Mouse (Mus musculus) left cerebral cortex, adult 8-10 months (tissue): ENCODE measurements around the gene Dscaml1. TPM values are rescaled to one million over a fixed set of nuclear protein-coding genes. Genes with fewer than 3 reads are reported as not detected.

Experiments
- DNase-seq, 2 experiments: peaks; one replicate each; pipeline ENCODE4 v3.0.0; 2022; ENCODE audit warnings: low spot score in 2 of 2
- total RNA-seq, 4 experiments: library from RNA; stranded (reverse); gene quantifications; 2 replicates each; pipeline ENCODE4 v1.2.4; 2022

Dscaml1 gene
- total RNA-seq, 4 experiments from 2014 or later = 42.5 to 65.6 (median 47.0) TPM

GRCm38 (mm10) chr9:45569680-45570079 lies 143.3 kb downstream of the Dscaml1 start:
- no peak for DNase-seq

- no peak for DNase-seq
Measured at GRCm38 (mm10) chr9:45570346-45570745, 143.9 kb downstream of the Dscaml1 start.

GRCm38 (mm10) chr9:45572787-45573492 lies 146.5 kb downstream of the Dscaml1 start:
- no peak for DNase-seq

DNA sequence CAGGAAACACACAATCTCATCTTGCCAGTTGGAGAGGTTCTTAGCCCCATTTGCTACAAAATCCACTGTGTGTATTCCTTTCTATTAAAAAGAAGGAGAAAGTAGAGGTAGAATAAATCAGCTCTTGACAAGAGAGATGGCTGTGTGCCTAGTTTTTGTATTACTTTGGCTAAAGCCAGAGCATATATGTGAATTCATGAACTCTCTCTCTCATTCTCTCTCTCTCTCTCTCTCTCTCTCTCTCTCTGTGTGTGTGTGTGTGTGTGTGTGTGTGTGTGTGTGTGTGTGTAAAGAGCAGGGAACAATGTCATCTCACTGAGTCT lies 147.0 kb downstream of the Dscaml1 start:
- DNase-seq = no peak

- DNase-seq = no peak
Measured at GRCm38 (mm10) chr9:45574021-45574420, 147.6 kb downstream of the Dscaml1 start.

GRCm38 (mm10) chr9:45580069-45580795 lies 153.8 kb downstream of the Dscaml1 start:
- DNase-seq = no peak

DNA sequence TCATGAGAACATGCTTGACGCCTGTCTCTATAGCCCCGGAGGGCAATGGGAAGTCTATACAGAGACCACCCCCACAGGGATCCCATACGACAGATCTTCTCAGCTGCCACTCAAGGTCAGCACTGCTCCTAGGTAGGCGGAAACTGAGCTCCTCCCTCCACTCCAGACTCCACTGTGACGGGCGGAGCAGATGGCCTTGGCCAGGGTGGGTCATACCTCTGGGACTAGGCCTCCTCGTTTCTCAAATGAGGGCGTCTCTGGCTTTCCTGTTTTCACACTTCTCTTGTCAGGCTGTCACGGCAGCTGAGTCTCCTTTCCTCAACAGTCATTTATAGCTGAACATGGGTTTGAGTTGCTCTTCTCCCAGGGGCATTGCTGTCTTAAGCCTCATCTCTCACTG lies 160.0 kb downstream of the Dscaml1 start:
- no peak for DNase-seq

DNA sequence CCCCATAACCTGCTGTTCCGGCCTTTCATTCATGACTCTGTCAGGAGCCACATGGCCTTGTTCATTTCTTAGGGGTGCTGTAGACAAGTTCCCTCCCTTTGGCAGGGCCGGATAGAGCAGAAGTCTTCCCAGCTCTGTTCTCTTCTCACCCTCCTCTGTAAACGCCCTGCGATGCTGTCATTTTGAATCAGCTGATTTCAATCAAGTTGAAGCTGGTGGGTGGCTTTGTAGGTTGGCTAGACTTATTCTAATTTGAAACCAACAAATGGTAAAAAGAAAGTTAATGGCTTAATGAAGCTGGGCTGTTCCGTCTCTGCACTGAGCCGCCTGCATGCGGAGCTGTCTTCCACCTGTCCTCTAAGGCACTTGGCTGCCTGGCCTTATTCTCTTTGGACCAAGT lies 161.3 kb downstream of the Dscaml1 start:
- DNase-seq = no peak

DNA sequence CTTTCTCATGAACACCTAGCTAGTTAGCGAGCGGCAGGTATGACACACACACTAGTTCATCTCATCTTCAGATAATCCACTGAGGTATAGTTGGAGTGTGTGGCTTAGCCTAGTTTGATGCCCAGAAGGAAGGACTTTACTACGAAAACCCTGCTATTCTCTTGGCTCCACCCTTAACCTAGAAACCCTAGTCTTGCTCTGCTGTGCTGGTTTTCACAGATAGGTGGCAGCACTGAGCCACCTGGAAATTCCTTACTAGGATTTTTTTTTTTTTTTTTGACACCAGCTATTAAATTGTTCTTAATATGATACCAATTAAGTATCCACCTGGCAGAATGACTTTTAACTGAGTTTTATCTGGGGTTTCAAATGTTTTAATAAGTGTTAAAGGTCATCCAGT lies 163.4 kb downstream of the Dscaml1 start:
- DNase-seq = peak in 1 of 2 experiments; percentile 60

GRCm38 (mm10) chr9:45591061-45591460 lies 164.6 kb downstream of the Dscaml1 start:
- no peak for DNase-seq

GRCm38 (mm10) chr9:45592374-45592773 lies 165.9 kb downstream of the Dscaml1 start:
- peak in 1 of 2 experiments; percentile 58 for DNase-seq

DNA sequence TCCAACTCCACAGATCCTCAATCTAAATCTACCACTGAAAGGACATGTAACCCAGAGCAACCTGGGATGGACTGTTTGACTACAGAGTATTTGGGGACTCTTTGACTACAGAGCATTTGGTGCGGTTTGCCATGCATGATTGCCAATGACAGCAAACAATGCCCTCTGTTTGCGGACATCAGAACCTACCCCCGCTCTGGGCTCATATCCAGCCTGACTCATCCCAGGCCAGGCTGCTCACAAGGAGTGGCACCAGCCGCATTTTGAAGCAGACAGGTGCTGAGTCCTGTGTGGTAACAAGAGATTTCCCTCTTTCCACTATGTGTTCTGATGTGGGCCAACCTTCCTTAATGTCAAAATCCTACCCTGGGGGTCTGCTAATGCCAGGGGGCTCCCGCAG lies 171.7 kb downstream of the Dscaml1 start:
- peak in 1 of 2 experiments; percentile 44 for DNase-seq

DNA sequence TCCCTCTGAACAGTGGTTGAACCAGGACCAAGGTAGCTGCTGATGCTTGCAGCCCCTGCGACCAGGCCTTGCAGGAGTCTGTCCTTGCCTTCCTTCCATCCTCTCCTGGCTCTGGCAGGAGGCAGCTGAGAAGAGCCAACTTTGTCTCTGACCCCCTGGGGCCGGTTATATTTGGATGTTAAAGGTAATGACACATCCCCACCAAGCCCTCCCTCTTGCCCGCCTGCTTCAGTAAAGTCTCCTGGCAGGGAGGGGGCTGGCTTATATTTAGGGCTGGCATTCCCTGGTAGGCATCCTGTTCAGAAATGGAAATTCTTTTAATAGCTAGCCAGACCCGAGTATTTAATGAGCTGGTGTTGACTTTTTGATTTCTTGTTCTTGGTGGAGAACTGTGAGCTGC lies 172.9 kb downstream of the Dscaml1 start:
- no peak for DNase-seq

DNA sequence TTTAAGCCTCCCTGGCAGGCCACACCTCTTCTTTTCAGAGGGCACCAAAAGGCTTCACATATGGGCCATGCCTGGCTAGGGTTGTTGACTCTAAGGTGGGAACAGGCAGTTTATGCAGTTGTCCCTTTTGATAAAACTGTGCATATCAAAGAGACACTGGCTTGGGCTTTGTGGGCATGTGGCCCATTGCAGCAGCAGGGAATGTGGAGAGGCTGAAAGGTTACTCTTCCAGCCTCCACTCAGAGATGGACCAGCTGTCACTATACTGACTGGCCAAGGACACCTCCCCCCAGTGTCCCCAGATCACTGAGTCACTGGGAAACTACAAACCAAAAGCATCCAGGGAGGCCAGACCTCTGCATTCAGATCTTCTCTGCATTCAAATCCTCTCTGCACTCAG lies 180.9 kb downstream of the Dscaml1 start:
- DNase-seq = no peak

DNA sequence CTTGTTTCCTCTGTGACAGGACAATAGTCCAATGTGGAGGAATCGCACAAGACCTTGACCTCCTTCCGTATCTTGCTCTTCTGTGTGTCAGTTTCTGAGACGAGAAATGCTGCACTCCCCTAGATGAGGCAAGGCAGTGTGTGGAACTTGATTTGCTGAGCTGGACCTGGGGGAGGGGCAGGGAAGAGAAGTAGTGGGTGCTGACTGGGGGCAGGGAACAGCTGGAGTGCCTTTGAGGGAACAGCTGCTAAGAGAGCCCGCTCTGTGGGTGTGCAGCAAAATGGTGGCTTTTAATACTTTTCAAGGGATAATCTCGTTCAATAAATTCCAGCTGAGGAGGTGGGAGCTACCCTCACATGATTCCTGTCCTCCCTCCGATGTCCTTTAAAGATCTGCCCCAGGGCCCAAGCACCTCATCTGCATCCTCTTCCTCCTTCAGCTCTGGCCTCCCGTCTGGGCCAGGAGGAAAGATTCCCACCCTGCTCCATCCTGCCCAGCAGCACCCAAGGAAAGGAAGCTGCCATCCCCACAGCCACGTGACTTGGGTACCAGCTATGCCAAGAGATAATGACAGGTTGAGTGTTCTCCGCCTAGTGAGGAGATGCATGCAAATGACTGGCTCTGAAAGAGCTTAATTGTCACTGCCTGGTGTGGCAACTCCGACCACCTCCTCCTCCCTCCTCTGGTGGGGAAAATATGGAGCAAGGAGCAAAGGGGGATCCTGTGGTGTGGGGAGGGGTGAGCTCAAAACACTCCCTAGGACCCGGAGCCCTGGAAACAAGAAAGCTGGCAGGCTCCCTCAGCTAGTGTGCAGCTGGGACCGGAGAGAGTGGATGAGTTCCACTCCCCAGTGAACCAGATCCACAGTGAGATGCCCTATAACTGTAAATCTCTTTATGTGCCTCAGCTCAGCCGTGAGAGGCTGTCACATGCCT lies 181.9 kb downstream of the Dscaml1 start:
- DNase-seq = peak in 1 of 2 experiments; percentile 75

DNA sequence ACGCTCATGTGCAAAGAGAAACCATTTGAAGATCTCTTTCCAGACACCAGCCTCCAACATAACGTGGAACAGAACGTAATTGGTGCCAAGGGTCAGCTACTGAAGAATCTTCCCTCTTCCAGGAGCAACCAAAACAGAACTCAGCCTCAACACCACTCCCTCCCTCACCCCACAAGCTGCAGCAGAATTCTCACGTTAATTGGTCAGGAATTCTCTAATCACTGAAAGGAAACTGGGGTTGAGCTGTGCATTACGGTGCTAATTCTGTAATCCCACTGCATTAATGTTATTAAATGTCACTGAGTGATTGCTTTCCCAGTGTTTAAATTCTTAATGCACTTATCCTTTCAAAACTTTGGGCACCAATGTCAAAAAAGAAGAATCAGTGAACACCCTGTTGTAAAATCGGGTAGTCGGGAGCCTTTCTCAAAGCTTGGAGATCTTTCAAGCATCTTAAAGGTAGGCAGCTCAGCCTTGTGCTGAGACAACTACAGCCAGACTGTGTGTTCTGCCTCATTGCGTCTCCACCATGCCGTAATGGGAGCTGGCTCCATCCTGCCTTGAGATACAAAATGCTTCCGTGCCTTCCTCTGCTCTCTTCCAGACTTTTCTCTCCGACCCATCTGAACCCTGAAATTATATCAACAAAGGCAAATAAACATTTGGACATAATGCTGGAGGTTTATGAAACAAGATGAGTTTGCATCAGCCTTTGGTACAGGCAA lies 184.1 kb downstream of the Dscaml1 start:
- DNase-seq = no peak

DNA sequence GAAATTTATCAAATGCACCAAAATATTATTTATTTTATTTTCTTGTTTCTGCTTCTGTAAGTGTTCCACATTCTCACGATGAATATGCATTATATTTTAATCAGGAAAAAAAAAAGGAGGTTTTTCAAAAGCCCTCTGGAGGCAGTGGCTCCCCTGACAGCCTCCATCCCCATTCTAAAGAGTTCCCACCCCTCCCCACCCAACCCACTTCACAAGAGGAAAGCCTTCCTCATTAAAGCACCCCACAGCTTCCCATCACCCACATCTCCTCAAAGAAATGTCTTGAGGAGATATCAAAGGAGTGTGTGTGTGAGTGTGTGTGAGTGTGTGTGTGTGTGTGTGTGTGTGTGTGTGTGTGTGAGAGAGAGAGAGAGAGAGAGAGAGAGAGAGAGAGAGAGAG lies 188.2 kb downstream of the Dscaml1 start:
- no peak for DNase-seq

GRCm38 (mm10) chr9:45617889-45618288 lies 191.5 kb downstream of the Dscaml1 start:
- DNase-seq = no peak

- DNase-seq = no peak
Measured at GRCm38 (mm10) chr9:45618443-45618842, 192.0 kb downstream of the Dscaml1 start.

DNA sequence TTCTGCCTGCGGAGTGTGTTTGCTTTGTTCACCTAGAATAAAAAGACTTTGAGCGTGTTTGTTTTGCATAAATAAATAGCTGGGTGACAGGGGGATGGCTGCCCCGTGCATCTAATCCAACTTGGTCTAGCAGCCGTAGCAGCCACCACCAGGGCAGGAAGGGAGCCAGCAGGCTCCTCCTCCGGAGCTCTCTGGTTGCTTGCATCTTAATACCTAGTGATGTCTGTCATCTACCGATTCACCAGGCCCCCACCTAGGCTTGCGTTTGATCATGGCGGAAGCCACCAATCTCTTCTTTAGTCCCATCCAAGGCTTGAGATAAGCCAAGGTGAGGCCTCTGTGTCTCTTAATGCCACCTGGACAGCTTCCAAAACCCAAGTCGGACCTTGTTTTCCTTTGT lies 193.6 kb downstream of the Dscaml1 start:
- DNase-seq = no peak

DNA sequence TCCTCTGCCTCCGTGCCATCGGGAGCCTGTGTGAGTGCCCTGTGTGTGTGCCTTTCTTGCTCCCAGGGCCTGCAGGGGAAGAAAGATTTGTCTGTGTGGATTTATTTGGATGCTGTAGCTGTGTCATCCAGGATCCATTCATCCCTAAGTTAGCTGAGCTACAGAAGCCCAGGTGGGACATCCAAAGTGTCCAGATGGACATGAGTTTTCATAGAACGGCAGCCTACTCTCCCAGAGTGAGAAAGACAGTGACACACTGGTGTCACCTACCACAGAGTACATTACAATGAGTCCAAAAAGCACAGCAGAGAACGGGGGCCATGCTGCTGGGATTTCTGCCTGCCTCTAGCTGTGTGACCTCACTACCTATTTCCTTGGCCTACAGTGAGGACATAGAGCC lies 194.5 kb downstream of the Dscaml1 start:
- DNase-seq = no peak
